Mouse (Mus musculus) ES-Bruce4 (cell line): ENCODE measurements around the gene Tmem132c.

Source experiments
- CTCF ChIP-seq: IDR thresholded peaks from one replicate; pipeline ENCODE4 v1.8.1; 2011; ENCODE audit warnings: low read depth, low read length
- POLR2A ChIP-seq: IDR thresholded peaks from one replicate; pipeline ENCODE4 v1.8.1; 2011; ENCODE audit warnings: low read length; ENCODE audit not compliant: insufficient read depth

DNA sequence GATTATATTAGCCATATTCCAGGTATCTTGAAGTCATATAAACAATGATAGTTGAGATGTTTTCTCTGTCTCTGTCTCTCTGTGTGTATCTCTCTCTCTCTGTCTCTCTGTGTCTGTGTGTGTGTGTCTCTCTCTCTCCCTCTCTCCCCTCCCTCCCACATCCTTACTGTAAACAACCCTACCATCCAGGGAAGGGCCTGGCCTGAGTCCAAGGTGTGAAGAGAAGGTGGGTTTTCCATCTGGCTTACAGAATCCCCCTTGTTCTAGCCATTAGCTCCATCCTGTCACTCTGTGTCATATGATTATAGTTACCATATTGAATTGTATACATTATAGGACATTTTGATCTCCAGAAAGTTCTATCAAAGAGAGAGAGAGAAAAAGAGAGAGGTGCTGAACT, 182.3 kb downstream of the Tmem132c start:
- TF ChIP-seq CTCF (no peak), POLR2A (no peak)
